Mouse (Mus musculus): ENCODE data around the gene Trim12c. TPM values are rescaled to one million over a fixed set of nuclear protein-coding genes. Genes with fewer than 3 reads are reported as not detected.

The Trim12c gene
- total and polyA plus RNA-seq, 3 experiments = 5.0 to 6.9 TPM; not detected in 1

DNA sequence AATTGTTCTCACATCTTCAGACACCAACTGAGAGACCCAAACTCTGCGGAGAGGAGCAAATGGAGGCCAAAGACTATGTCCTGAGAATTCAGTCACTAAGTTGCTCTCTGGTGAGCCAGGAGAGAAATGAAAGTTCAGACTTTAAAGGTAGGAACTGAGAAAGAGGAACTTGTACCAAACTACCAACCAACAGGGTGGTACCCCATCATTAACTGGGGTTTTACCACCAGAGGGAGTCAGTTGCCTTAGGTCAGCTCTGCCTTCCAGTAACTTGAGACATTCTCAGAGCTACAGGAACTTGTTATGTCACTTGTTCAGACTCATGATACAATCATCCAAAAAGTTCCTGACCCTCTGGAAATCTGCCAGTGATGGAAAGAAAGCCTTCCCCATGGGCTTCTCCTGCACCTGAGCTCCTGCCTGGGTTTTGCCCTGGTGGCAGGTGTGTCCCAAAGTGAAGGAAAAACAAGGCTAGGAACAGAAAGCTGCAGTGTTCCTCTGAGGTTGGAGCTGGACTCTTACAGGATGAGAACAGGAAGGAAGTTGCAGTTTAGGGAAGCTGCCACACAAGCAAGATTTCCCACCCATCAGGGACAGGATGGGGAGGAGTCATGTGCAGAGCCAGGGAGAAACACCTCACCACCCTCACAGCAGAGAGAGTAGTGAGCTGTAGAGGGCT is 16.7 kb upstream of the Trim12c start, which contains the start of gene Trim30b:
Trim30b (minus strand) TSS at position 149 of the 679 bp plus-strand sequence.
- Histone ChIP-seq H3K27me3 (ENCODE audit: control insufficient read depth in 1 of 2, insufficient read depth in 2 of 2, low read length in 2 of 2) (no peaks in the 10 kb centered on the region; a peak in 2 of 4 replicates), H3K4me3 (ENCODE audit: control insufficient read depth in 1 of 2, insufficient read depth in 1 of 2, low read depth in 2 of 2, low read length in 2 of 2) (peak within 1 kb of the TSS; percentile 21 to 40; a peak in 3 of 4 replicates), H3K4me1 (ENCODE audit: control insufficient read depth in 1 of 2, insufficient read depth in 2 of 2, low read length in 2 of 2) (peaks cover 0 to 5% of the 10 kb centered on the region in 2 experiments; a peak in 1 of 4 replicates), H3K27ac (ENCODE audit: control insufficient read depth, low read depth, low read length) (no peak within 1 kb of the TSS), H3K79me2 (ENCODE audit: control insufficient read depth, insufficient read depth, low read length, poor library complexity) (no peaks in the 10 kb centered on the region), H3K9me3 (replicated peaks; ENCODE audit: insufficient read depth, low read length) (no peaks in the 10 kb centered on the region), H3K9ac (ENCODE audit: control insufficient read depth, low read depth, low read length, poor library complexity, severe bottlenecking) (0 out of 2 replicates have a peak within 1 kb of the TSS, but pooled peaks have one; percentile 22), H3K36me3 (ENCODE audit: control insufficient read depth in 1 of 2, insufficient read depth in 2 of 2, low read length in 2 of 2) (no peaks in the 10 kb centered on the region)
- peak; percentile 73 for DNase-seq (ENCODE audit: low read depth, low spot score)
- no peak for TF ChIP-seq TAL1 (IDR thresholded peaks at IDR 0.05; ENCODE audit: low read length)
- TF ChIP-seq TCF12 (IDR thresholded peaks at IDR 0.05; ENCODE audit: low read depth, low read length) = no peak
- peak; percentile 27 to 60 (median 35); a peak in 4 of 6 replicates for TF ChIP-seq CTCF (IDR thresholded peaks at IDR 0.05 in 2 of 3, conservative IDR thresholded peaks at IDR 0.05 in 1 of 3; ENCODE audit: control insufficient read depth in 1 of 3, insufficient read depth in 1 of 3, low read depth in 2 of 3, low read length in 3 of 3, poor library complexity in 1 of 3, severe bottlenecking in 1 of 3)
- peak; percentile 47 for TF ChIP-seq RAD21 (IDR thresholded peaks at IDR 0.05; ENCODE audit: low read depth, low read length)
- TF ChIP-seq SMC3 (IDR thresholded peaks at IDR 0.05; ENCODE audit: low read depth, low read length) = peak; percentile 51

DNA sequence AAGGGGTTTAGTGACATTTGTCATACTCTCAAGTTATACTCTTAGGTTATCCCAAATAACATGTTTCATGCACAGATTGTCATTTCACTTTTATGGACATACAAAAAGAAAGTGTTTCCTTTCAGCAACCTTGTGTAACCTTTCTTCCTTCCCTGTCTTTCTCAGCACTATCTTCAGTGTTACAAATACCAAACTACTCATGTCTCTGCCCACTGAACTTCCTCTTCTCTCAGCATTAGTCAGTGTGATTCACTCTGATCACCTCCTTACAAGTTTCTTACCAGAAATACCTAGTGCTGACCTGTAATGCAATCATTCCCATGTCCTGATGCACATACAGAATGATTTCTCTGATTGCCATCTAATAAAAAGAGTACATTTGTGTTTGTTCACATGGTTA is 13.2 kb upstream of the Trim12c start:
- TF ChIP-seq USF1 (IDR thresholded peaks at IDR 0.05; ENCODE audit: low read depth, low read length) (no peak), USF2 (IDR thresholded peaks at IDR 0.05; ENCODE audit: borderline replicate concordance in 1 of 2, insufficient read depth in 1 of 2, low read depth in 1 of 2, low read length in 2 of 2) (no peak), TBP (IDR thresholded peaks at IDR 0.05; ENCODE audit: low read depth, low read length) (no peak), GATA1 (IDR thresholded peaks at IDR 0.05; ENCODE audit: low read depth, low read length) (no peak), HCFC1 (IDR thresholded peaks at IDR 0.05; ENCODE audit: low read depth, low read length) (no peak), MAX (IDR thresholded peaks at IDR 0.05; ENCODE audit: low read length) (no peak), POLR2AphosphoS5 (IDR thresholded peaks at IDR 0.05; ENCODE audit: borderline replicate concordance, low read depth, low read length) (no peak), TCF12 (IDR thresholded peaks at IDR 0.05; ENCODE audit: low read depth, low read length) (no peak), MYB (IDR thresholded peaks at IDR 0.05; ENCODE audit: low read depth, low read length) (no peak), ETS1 (IDR thresholded peaks at IDR 0.05; ENCODE audit: low read depth, low read length) (no peak), JUND (IDR thresholded peaks at IDR 0.05; ENCODE audit: low read depth, low read length) (no peak), ZKSCAN1 (IDR thresholded peaks at IDR 0.05; ENCODE audit: low read depth, low read length) (no peak), SIN3A (IDR thresholded peaks at IDR 0.05; ENCODE audit: low read length) (no peak), POLR2AphosphoS2 (IDR thresholded peaks at IDR 0.05; ENCODE audit: low read length) (no peak), ZMIZ1 (IDR thresholded peaks at IDR 0.05; ENCODE audit: low read depth, low read length) (no peak), CTCF (IDR thresholded peaks at IDR 0.05 in 2 of 3, conservative IDR thresholded peaks at IDR 0.05 in 1 of 3; ENCODE audit: control insufficient read depth in 1 of 3, insufficient read depth in 1 of 3, low read depth in 2 of 3, low read length in 3 of 3, poor library complexity in 1 of 3, severe bottlenecking in 1 of 3) (no peak), ZNF384 (IDR thresholded peaks at IDR 0.05; ENCODE audit: low read depth, low read length) (no peak)
- Histone ChIP-seq H3K4me1 (ENCODE audit: control insufficient read depth in 1 of 2, insufficient read depth in 2 of 2, low read length in 2 of 2) (peaks cover 0 to 5% of the 10 kb centered on the region in 2 experiments; a peak in 1 of 4 replicates), H3K9me3 (replicated peaks; ENCODE audit: insufficient read depth, low read length) (no peaks in the 10 kb centered on the region), H3K79me2 (ENCODE audit: control insufficient read depth, insufficient read depth, low read length, poor library complexity) (no peaks in the 10 kb centered on the region), H3K36me3 (ENCODE audit: control insufficient read depth in 1 of 2, insufficient read depth in 2 of 2, low read length in 2 of 2) (no peaks in the 10 kb centered on the region), H3K27me3 (ENCODE audit: control insufficient read depth in 1 of 2, insufficient read depth in 2 of 2, low read length in 2 of 2) (no peaks in the 10 kb centered on the region; a peak in 2 of 4 replicates), H3K4me3 (ENCODE audit: control insufficient read depth in 1 of 2, insufficient read depth in 1 of 2, low read depth in 2 of 2, low read length in 2 of 2) (no peak overlapping the region), H3K27ac (ENCODE audit: control insufficient read depth, low read depth, low read length) (no peak overlapping the region), H3K9ac (ENCODE audit: control insufficient read depth, low read depth, low read length, poor library complexity, severe bottlenecking) (no peak overlapping the region)
- DNase-seq (ENCODE audit: low read depth, low spot score) = no peak
